Mouse (Mus musculus): Measurements from ENCODE around the gene Herc1. TPM values are rescaled to one million over a fixed set of nuclear protein-coding genes. Genes with fewer than 3 reads are reported as not detected.

Herc1 gene
- 41.4 and 42.5 TPM in 2 replicates for polyA plus RNA-seq (2015; fragmentation: Nextera tagmentation; extraction: Ambion mirVana)

GRCm38 (mm10) chr9:66349860-66350787 is at the start of gene Herc1:
Gene Herc1 (plus strand): TSS chr9:66350450.
- under 1% methylated on average over 85 of the region's 85 CpGs for WGBS
- H3K27me3 ChIP-seq, result no peaks in the 10 kb centered on the region
- ATAC-seq (ENCODE audit: low read depth), result peak; percentile 88
- no peaks in the 10 kb centered on the region for H3K36me3 ChIP-seq
- H3K27ac ChIP-seq (replicated peaks), result peak within 1 kb of the TSS; percentile 99
- H3K9ac ChIP-seq, result peak within 1 kb of the TSS; percentile 98
- no peaks in the 10 kb centered on the region for H3K9me3 ChIP-seq
- peak within 1 kb of the TSS; percentile 87 for H3K4me2 ChIP-seq
- peak within 1 kb of the TSS; percentile 99 for H3K4me3 ChIP-seq
- H3K4me1 ChIP-seq (replicated peaks), result peaks cover 28% of the 10 kb centered on the region

DNA sequence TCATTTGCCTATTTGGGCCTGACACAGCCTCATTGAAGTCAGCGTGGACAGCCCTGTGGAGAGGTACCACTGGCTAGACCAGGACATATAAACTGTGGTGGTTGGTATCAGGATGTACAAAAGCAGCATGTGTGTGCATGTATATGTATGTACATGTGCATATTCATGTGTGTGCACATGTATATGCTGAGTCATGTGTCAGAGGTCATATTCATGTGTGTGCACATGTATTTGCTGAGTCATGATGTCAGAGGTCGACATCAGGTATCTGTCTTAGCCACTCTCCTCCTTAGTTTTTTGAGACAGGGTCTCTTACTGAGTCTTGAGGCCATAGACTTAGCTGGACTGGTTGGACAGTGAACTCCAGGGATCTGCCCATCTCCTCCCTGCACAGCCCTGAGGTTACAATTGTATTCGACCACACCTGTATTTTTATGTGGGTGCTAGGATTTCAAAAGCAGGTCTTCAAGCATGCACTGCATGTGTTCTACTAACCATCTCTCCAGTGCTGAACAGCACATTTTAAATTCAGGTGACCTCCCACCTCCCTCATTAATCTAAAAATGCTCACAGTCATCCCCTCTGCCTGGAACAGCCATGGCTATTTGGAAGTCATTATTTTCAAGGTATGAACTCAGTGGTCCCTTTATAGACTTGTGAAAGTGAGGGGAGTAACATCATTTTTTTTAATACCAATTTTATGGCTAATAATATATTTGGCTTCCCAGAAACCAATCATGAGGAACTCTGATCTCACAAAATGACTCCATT is 45.7 kb upstream of the Herc1 start:
- 90% methylated on average over 3 of the region's 3 CpGs for WGBS
- Histone ChIP-seq H3K4me2 (peak overlapping the region; percentile 52; the same call in 1 of the 2 replicates), H3K4me1 (replicated peaks) (peaks cover 24% of the 10 kb centered on the region), H3K27me3 (no peaks in the 10 kb centered on the region), H3K36me3 (no peaks in the 10 kb centered on the region), H3K9ac (no peak overlapping the region), H3K9me3 (no peaks in the 10 kb centered on the region), H3K4me3 (no peak overlapping the region), H3K27ac (replicated peaks) (peak overlapping the region; percentile 88)
- ATAC-seq (ENCODE audit: low read depth), result peak; percentile 61

GRCm38 (mm10) chr9:66305121-66306112 is 44.8 kb upstream of the Herc1 start:
- Histone ChIP-seq H3K9me3 (no peaks in the 10 kb centered on the region), H3K27me3 (no peaks in the 10 kb centered on the region), H3K9ac (peak overlapping the region; percentile 41), H3K4me3 (peak overlapping the region; percentile 18), H3K27ac (replicated peaks) (peak overlapping the region; percentile 88), H3K4me2 (peak overlapping the region; percentile 52), H3K36me3 (no peaks in the 10 kb centered on the region), H3K4me1 (replicated peaks) (peaks cover 24% of the 10 kb centered on the region)
- ATAC-seq (ENCODE audit: low read depth), result peak; percentile 75
- WGBS, result 37% methylated on average over 25 of the region's 25 CpGs

GRCm38 (mm10) chr9:66306414-66306813 is 43.8 kb upstream of the Herc1 start:
- Histone ChIP-seq H3K4me1 (replicated peaks) (peaks cover 24% of the 10 kb centered on the region), H3K9me3 (no peaks in the 10 kb centered on the region), H3K27me3 (no peaks in the 10 kb centered on the region), H3K4me2 (no peak overlapping the region), H3K9ac (no peak overlapping the region), H3K4me3 (no peak overlapping the region), H3K36me3 (no peaks in the 10 kb centered on the region), H3K27ac (replicated peaks) (peak overlapping the region; percentile 88; the same call in 1 of the 2 replicates)
- ATAC-seq (ENCODE audit: low read depth), result no peak
- 81% methylated on average over 3 of the region's 3 CpGs for WGBS

DNA sequence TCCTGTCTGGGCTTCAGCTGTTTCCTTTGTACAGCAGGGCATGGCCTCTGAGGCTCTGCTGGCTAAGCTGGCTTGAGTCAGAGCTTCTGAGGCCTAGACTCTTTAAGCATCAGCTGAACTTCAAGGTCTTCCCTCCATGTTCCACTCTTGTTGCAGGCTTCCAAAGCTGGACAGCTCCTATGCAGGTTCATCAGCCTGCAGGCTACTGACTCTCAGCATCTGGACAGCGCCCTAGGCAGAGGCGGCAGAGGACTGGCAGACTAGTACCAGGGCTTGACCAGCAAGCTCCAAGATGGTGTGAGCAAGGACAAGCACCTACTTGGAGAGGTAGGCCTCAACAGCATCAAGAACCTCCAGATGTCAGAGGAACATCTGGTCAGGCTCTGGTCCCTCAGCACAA is 42.9 kb upstream of the Herc1 start:
- WGBS, result 59% methylated on average over 2 of the region's 2 CpGs
- no peak for ATAC-seq (ENCODE audit: low read depth)

GRCm38 (mm10) chr9:66308741-66309140 is 41.5 kb upstream of the Herc1 start:
- Histone ChIP-seq H3K27me3 (no peaks in the 10 kb centered on the region), H3K27ac (replicated peaks) (no peak overlapping the region)

More for the DNA sequence above, 42.9 kb upstream of the Herc1 start:
- Histone ChIP-seq H3K4me3 (no peak overlapping the region), H3K9ac (no peak overlapping the region), H3K27ac (replicated peaks) (no peak overlapping the region), H3K4me2 (no peak overlapping the region), H3K4me1 (replicated peaks) (peaks cover 24% of the 10 kb centered on the region), H3K36me3 (no peaks in the 10 kb centered on the region), H3K27me3 (no peaks in the 10 kb centered on the region), H3K9me3 (no peaks in the 10 kb centered on the region)

DNA sequence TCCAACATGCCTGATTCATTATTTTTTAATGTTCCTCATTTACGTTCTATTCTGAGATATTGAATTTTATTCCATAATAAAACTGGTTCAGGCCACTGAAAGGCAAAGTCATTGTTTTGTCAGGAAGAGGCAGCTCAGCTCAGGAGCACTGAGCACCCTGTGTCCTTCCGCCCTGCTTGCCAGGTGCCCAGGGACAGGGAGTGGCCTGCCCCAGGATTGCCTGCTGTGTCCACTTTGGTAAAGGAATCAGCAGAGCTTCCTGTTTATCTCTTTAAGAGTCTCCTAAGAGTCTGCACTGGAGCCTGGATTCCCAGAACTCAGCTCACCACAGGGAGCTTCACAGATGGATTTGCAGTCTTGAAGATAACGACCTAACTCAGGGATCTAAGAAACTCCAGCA is 38.8 kb upstream of the Herc1 start:
- Histone ChIP-seq H3K4me2 (no peak overlapping the region), H3K27ac (replicated peaks) (no peak overlapping the region), H3K27me3 (no peaks in the 10 kb centered on the region), H3K4me1 (replicated peaks) (no peaks in the 10 kb centered on the region), H3K4me3 (no peak overlapping the region), H3K36me3 (no peaks in the 10 kb centered on the region), H3K9ac (no peak overlapping the region), H3K9me3 (no peaks in the 10 kb centered on the region)
- no peak for ATAC-seq (ENCODE audit: low read depth)
- 37% methylated on average over 3 of the region's 3 CpGs for WGBS

More at GRCm38 (mm10) chr9:66308741-66309140, 41.5 kb upstream of the Herc1 start:
- Histone ChIP-seq H3K4me2 (no peak overlapping the region), H3K9ac (no peak overlapping the region), H3K9me3 (no peaks in the 10 kb centered on the region), H3K4me1 (replicated peaks) (peaks cover 24% of the 10 kb centered on the region), H3K4me3 (no peak overlapping the region), H3K36me3 (no peaks in the 10 kb centered on the region)
- no peak for ATAC-seq (ENCODE audit: low read depth)
- 88% methylated on average over 4 of the region's 4 CpGs for WGBS

GRCm38 (mm10) chr9:66316603-66317002 is 33.6 kb upstream of the Herc1 start:
- Histone ChIP-seq H3K4me1 (replicated peaks) (no peaks in the 10 kb centered on the region), H3K27ac (replicated peaks) (no peak overlapping the region), H3K27me3 (no peaks in the 10 kb centered on the region), H3K9me3 (no peaks in the 10 kb centered on the region), H3K9ac (no peak overlapping the region), H3K4me3 (no peak overlapping the region), H3K36me3 (no peaks in the 10 kb centered on the region), H3K4me2 (no peak overlapping the region)
- no peak for ATAC-seq (ENCODE audit: low read depth)
- 76% methylated on average over 2 of the region's 2 CpGs for WGBS

- no peaks in the 10 kb centered on the region for H3K36me3 ChIP-seq
- no peaks in the 10 kb centered on the region for H3K27me3 ChIP-seq
- no peak overlapping the region for H3K9ac ChIP-seq
- H3K4me3 ChIP-seq, result no peak overlapping the region
- H3K4me2 ChIP-seq, result no peak overlapping the region
- H3K9me3 ChIP-seq, result no peaks in the 10 kb centered on the region
- no peak for ATAC-seq (ENCODE audit: low read depth)
- 76% methylated on average over 7 of the region's 7 CpGs for WGBS
- no peaks in the 10 kb centered on the region; the same call in 1 of the 2 replicates for H3K4me1 ChIP-seq (replicated peaks)
- no peak overlapping the region for H3K27ac ChIP-seq (replicated peaks)
Observed at GRCm38 (mm10) chr9:66322010-66322931, 28.0 kb upstream of the Herc1 start.

DNA sequence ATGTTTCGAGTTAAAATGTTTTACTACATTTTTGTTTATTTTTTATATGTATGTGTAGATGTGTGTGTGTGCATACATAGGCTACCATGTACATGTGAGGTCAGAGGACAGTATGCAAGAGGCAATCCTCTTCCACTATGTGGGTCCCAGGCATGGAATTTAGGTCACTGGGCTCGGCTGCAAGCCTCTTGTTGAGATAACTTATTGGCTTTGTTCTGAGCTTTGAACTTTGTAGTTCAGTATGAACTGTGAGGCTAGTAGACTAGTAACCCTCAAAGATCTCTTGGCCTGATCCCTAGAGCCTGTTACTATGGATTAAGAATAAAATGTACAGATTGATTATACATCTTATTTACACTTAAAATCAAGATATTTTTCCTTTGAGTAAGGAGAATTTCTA is 23.4 kb upstream of the Herc1 start:
- Histone ChIP-seq H3K36me3 (no peaks in the 10 kb centered on the region), H3K4me1 (replicated peaks) (no peaks in the 10 kb centered on the region; the same call in 1 of the 2 replicates), H3K27me3 (no peaks in the 10 kb centered on the region), H3K9ac (no peak overlapping the region), H3K9me3 (no peaks in the 10 kb centered on the region), H3K4me3 (no peak overlapping the region), H3K27ac (replicated peaks) (no peak overlapping the region), H3K4me2 (no peak overlapping the region)
- no peak for ATAC-seq (ENCODE audit: low read depth)
- 78% methylated on average over 2 of the region's 2 CpGs for WGBS
